Mouse (Mus musculus): ENCODE results near the gene Ago4.
"Not testable (repeated sequence)": the region's sequence is repeated elsewhere in the genome, so short reads cannot be mapped to it uniquely, and the experiment has no call there.

Gene Ago4

GRCm38 (mm10) chr4:126532827-126533728, at the start of gene Ago4:
TSS of gene Ago4 (minus strand) at chr4:126533472.
- DNase-seq = peak; percentile 8 to 20

- no peak for DNase-seq
These were observed 45.8 kb upstream of the Ago4 start for GRCm38 (mm10) chr4:126579077-126579476.

GRCm38 (mm10) chr4:126577920-126578319, 44.6 kb upstream of the Ago4 start:
- no peak for DNase-seq

GRCm38 (mm10) chr4:126576281-126576680, 43.0 kb upstream of the Ago4 start:
- no peak for DNase-seq

GRCm38 (mm10) chr4:126569783-126570182, 36.5 kb upstream of the Ago4 start:
- no peak for DNase-seq

GRCm38 (mm10) chr4:126567243-126567642, 34.0 kb upstream of the Ago4 start:
- DNase-seq = peak in 1 of 2 experiments; percentile 29

- DNase-seq = no peak
These were observed 30.5 kb upstream of the Ago4 start for GRCm38 (mm10) chr4:126563798-126564197.

- peak; percentile 78 to 86 for DNase-seq
These were observed 23.8 kb upstream of the Ago4 start, which contains the start of gene Clspn for GRCm38 (mm10) chr4:126556809-126557711. TSS of gene Clspn (plus strand) at chr4:126556935.

GRCm38 (mm10) chr4:126554462-126554861, 21.2 kb upstream of the Ago4 start:
- DNase-seq = no peak

GRCm38 (mm10) chr4:126553685-126554084, 20.4 kb upstream of the Ago4 start:
- no peak for DNase-seq

- no peak for DNase-seq
These were observed 19.8 kb upstream of the Ago4 start for GRCm38 (mm10) chr4:126553105-126553504.

GRCm38 (mm10) chr4:126552136-126552535, 18.9 kb upstream of the Ago4 start:
- DNase-seq = no peak

GRCm38 (mm10) chr4:126546183-126546582, 12.9 kb upstream of the Ago4 start:
- no peak for DNase-seq

GRCm38 (mm10) chr4:126545703-126546102, 12.4 kb upstream of the Ago4 start:
- DNase-seq = no peak

- DNase-seq = no peak
These were observed 11.7 kb upstream of the Ago4 start for GRCm38 (mm10) chr4:126545016-126545415.

GRCm38 (mm10) chr4:126542838-126543237, 9.6 kb upstream of the Ago4 start:
- DNase-seq = no peak

GRCm38 (mm10) chr4:126540487-126541071, 7.3 kb upstream of the Ago4 start:
- no peak for DNase-seq

GRCm38 (mm10) chr4:126536865-126537264, 3.6 kb upstream of the Ago4 start:
- no peak for DNase-seq

- not testable (repeated sequence) for DNase-seq
These were observed 2.4 kb upstream of the Ago4 start for GRCm38 (mm10) chr4:126535631-126536030.

- DNase-seq = peak in 1 of 2 experiments; percentile 11
These were observed 428 bp upstream of the Ago4 start for GRCm38 (mm10) chr4:126533729-126534070.

GRCm38 (mm10) chr4:126532292-126532691, 980 bp downstream of the Ago4 start:
- no peak for DNase-seq

- no peak for DNase-seq
These were observed 6.4 kb downstream of the Ago4 start for GRCm38 (mm10) chr4:126526828-126527227.

- no peak for DNase-seq
These were observed 7.1 kb downstream of the Ago4 start for GRCm38 (mm10) chr4:126526164-126526563.
